Mouse (Mus musculus) gastrocnemius, postnatal 36 days (tissue): ENCODE measurements at regions not wholly inside any gene's neighbourhood (a gene's known extent, or its start where the extent isn't known, plus 50 kb on each side); places are given as distances from the start of the nearest gene placed in this dataset.
"Not testable (repeated sequence)": the region's sequence is repeated elsewhere in the genome, so short reads cannot be mapped to it uniquely, and the experiment has no call there.

Experiments
- DNase-seq, 2 experiments: peaks; one replicate each; pipeline ENCODE4 v3.0.0; 2022
- intact Hi-C: fragments of 180-260 bp; cut with DNase I; formaldehyde crosslinking; loops from one replicate; pipeline ENCODE4 v1.15.1; 2025

DNA sequence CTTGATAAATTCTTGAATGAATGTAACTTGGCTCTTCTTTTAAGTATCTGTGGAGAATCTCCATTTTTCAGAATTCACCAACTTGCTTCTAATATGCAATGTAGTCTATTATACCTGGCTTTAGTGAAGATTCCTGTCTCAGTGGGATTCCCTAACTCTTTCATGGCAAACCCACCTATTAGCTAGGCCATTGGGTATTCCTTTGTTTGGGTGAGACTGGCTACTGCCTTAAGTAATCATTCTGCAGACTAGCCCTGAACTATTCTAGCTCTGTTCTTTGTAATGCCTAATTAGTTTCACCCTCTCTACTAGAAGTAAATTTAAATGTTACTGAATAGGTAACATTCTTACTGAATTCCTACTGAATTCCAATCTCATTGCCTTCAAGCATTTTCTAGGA, 1337.8 kb downstream of the Ndufa4 start:
- intact Hi-C loops, DNase-seq: not testable (repeated sequence)

- intact Hi-C loops: loop anchor here (10.0 kb wide), 1 partner anchor 1061 kb away; no protein-coding TSS in a partner anchor
- not testable (repeated sequence) for DNase-seq
Observed at GRCm38 (mm10) chr6:10544131-10544530, 1363.2 kb downstream of the Ndufa4 start.
